Mouse (Mus musculus) adrenal gland, postnatal 10 days (tissue): ENCODE measurements at regions not wholly inside any gene's neighbourhood (a gene's known extent, or its start where the extent isn't known, plus 50 kb on each side); places are given as distances from the start of the nearest gene placed in this dataset.
A peak's percentile ranks its signal among the peaks of the same experiment; 100 is the strongest.

Experiments
- DNase-seq: peaks from one replicate; pipeline ENCODE4 v3.0.0; 2021; ENCODE audit warnings: mixed read lengths

DNA sequence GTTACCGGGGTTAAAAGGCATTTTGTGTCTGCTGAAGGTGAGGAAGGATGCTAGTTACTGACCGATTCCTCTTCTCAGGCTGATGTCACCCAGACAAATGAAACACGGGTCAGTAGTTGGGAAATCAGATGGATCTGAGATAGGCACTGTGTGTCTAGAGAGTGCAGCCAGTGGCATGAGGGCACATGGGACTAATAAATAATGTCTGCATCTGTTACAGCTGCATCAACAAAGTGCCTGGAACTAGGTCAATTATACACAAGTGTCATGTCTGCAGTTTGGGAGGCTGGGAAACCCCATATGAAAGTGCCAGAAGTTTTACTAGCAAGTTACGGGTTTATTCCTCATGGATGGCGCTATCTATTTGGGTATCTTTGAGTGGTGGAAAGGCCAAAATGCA is 68.8 kb downstream of the Cxcl12 start:
- no peak for DNase-seq

DNA sequence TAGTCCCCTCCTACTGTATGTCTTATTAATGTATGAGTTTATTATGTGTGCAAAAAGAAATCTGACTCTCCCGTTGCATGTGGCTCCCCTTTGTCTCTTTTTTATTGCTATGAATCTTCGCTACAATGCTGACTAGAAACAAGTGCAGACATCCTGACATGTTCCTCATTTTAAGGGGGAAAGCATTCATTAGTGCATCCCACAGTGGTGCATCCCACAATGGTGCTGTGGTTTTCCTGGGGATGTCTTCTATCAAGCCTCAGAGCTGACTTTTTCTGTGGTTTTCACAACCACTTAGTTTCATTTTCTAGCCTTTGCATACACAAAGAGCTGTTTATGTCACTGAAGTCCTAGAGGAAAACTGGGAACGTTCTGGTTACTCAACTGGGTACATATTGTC is 72.9 kb downstream of the Cxcl12 start:
- no peak for DNase-seq

DNA sequence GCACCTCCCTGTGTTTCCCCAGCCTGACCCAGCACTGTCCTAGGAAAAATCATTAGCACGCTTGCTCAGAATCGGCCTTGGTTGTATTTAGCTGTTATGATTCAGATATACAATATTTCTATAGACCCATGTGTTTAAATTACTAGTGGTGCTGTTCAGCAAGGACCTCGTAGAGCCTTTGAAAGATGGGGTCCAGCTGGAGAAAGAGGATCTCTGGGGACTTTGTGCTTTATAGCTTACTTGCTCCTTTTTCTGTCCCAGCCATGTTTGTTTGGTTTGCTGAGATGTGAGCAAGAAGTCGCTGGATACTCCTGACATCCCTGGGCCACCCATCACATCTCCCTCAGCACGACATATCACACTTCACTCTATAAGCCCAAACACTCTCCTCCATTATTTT is 77.1 kb downstream of the Cxcl12 start:
- DNase-seq: no peak

DNA sequence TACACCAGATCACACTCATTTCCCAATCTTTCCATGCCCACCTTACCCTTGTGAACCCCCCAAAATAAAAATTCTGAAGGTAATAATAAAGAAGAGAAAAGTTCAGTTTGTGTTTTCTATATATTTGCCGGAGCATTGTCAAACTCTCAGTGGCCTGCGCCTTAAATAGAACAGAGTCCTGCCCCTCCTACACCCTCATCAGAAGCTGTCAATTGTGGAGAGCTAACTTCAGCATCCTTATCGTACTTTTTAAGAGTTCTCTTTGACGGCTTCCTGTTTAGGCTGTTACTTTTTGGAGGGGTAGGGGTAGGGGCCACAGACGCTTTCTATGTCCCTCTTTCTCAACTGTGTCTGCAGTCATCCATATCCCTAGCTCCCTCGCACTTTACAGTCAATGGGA is 77.5 kb downstream of the Cxcl12 start:
- DNase-seq: no peak

DNA sequence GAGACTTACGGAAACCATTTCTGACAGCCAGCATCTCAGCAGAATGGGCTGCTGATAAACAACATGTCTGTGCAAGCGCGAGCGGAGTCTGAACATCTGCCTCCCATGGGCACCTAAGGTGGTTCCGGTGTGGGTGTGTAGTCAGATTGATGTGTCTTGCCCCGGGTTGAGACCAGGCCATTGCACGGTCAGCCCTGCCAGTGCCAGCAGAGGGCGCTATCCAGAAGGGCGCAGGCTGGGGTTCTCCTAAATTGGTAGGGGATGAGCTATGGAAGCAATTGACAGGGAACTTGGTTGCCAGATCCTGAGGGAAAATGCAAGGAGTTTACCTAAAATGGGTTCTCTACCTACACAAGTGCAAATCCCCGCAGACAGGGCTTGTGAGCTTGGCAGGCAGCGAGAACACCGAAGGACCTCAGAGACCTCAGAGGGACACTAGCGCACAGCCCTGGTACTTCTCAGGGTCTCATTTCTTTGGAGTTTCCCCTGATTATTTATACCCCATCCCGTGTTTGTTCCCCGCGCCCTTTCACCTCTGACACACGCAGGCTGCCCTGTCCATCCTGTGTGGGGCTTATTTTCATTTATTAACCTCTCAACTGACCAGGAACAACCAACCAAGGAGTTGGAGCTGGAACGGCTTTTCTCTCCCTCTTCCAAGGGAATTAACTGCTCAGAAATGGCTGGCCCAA is 81.0 kb downstream of the Cxcl12 start:
- DNase-seq: peak; percentile 72

DNA sequence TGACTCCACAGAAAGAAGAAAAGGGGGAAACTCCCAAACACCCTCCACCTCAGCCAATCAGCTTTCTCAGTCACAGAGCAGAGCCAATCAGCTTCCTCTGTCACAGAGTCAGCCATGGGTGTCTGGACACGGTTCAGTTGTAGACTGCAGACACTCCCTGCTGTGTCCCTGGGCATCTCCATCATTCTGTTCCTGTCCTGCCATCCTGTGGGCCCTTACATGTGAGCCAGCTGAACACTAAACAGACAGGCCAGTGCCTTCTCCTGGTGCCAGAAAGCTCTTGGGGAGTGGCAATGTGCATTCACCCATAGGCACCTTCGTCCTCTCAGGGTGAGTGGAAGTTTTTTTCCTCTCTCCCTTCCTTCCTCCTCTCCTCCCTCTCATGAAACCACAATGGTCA is 81.7 kb downstream of the Cxcl12 start:
- no peak for DNase-seq

DNA sequence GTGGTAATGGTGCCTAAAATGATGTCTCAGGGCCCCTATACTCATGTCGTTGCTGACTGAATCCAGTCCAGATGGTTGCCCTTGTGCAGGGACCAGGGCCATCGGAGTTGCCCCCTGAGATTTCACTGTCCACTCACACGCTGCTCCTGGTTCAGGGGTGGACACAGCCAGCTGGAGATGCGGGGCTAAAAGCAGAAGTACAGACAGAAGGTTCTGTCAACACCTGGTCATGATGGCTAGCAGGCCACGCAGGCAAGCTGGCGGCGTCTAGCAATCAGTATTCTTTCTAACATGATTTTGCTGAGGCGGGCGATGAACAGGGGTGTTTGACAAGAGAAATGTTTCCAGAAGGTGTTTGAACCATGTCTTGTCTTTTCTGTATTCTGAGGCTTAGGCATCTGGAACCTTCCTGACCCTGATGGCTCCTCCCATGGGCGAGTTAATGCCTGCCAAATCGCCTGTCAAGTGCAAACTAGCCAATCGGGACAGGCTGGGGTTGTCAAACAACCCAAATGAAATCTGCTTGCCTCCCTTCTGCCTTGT is 83.1 kb downstream of the Cxcl12 start:
- no peak for DNase-seq

DNA sequence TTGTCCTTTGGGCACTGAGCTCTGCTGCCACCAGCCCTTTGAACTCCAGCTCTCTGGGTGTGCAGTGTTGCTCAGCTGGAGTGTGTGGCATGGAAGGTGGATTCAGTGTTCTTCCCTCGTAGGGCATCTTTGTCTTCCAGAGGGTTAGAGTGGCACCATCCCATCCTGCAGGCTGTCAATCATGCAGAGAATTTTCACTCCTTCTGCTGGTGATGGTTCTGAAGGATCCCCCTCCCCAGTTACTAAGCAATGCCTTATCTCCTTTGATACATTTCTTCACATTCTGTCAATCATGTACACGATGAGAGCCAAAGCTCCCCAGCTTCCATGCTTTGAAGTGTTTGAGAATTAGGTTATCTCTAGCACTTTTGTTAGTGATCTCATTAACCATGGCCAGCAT is 84.0 kb downstream of the Cxcl12 start:
- DNase-seq: no peak

DNA sequence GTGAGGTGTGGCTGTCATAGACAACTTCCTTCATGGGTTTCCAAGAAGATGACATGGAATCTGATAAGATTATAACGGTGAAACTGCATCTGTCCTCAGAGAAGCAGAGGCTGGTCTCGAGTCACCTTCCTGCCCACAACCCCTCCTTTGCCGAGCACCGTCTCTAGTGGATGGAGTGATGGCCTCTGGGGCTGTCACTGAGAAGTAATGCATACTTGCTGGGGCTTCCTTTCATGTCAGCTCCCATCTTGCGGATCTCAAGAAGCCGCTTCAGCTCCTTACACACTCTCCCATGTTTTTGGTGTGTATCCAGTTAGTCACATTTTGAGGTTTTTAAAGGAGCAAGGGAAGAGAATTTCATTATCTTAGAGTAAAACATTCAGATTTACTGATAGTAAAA is 84.7 kb downstream of the Cxcl12 start:
- DNase-seq: no peak

DNA sequence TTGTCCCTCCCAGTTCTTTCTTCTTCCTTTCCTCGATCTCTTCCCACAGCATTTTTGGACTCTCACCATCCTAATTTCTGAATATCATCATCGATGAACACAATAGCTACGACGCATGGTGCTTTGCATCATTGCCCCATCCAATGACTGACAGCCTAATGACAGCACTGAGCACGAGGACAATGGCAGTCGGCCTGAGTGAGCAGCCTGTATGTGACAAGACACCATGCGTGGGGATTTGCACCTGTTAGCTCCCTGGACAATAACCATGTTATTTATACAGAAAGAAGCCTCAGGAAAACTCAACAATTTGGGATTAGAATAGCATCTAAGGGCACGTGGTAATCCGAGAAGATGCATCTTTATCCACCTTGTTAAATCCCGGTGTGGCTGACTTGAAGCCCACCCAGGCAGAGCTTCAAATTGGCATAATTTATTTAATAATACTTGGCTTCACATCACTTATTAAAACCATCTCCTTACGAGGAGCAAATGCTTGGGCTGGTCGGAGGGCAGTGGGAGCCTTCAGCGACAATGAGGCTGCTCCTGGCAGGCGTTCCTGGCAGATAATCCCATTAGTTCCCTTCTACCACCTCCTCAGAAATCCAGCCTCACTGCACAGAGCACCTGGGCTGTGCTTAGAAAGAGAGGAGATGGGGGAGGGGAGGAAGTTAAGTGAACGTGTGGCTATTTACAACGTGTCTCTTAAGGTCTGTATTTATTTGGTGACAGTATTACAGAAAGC is 85.4 kb downstream of the Cxcl12 start:
- no peak for DNase-seq

DNA sequence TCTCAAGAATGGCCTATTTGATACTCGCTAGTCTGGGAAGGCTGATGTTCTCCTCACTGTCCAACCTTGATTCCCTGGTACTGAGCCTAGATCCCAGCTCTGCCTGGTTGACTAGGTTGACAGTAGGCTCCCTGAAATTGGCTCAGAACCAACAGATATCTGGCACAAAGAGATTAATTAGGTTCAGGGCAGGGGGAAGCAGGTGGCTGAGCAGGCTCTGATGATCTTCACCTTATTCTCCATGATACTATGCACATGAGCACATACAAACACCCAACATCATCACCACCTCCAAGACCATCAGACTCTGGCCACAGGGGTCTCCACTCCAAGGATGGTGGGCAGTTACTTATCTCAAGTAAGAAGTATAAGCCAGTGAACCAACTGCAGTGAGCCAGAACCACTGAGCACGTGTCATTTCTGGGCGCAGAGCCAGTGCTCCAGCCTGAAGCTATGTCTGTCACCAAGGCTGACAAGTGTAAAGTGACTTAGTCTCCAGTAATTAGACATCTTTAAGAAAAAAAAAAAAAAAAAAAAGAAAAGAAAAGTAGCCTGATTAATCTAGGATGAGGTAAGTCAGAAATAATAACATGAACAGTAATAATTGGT is 86.4 kb downstream of the Cxcl12 start:
- peak; percentile 85 for DNase-seq

DNA sequence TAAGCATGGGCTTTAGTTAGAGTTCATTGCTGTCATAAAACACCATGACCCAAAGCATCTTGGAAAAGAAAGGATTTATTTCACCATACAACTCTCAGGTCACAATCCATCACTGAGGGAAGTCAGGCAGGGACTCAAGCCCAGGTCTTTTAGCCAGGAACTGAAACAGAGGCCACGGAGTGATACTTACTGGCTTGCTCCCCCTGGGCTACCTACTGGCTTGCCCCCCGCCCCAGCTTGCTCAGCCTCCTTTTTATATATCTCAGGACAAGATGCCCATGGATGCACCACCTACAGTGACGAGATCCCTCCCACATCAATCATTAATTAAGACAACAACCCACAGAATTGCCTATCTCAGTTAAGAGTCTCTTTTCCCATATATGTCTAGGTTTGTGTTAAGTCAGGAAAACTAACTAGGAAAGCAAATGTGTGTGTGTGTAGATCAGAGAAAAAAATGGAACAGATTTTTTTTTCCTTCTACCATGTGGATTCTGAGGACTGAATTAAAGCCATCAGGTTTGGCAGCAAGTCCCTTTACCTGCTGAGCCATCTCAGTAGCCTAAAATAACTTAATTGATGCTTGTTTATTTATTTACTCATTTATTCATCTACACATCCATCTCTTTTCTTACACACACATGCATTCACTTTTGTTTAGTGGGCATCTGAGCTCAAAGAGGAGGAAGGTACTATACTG is 87.2 kb downstream of the Cxcl12 start:
- DNase-seq: no peak

DNA sequence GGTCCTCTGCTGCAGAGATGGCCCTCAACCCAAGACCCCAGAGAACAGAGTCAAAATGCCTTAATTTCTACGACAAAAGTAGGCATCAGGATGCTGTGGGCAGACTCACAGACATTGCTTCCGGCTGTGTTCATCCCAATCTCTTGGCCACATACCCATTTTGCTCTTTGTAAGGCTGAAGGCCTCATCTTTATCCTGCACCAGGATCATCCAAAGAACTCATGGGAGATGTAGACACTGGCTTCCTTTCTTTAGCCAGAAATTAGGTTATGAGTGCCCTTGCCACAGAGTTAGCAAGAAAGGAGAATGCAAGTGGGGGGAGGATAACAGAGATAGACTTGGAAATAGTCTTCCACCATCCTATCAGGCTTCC is 87.8 kb downstream of the Cxcl12 start:
- DNase-seq: no peak

DNA sequence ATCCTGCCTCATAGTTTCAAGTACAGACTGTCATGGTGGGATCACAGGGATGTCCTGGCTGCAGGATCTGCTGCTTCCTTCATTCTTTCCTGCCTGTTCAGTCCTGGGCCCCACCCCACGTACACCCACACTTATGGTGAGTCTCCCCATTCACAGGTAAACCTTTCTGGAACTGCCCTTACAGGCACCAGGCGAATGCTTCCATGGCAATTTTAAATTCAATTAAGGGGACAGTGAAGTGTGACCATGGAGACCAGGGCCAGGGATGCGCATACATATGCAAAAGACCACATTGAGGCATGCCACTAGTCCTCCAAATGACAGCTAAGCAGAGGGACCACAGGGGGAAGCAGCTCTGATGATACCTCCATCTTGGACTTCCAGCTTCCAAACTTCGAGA is 89.3 kb downstream of the Cxcl12 start:
- DNase-seq: no peak

DNA sequence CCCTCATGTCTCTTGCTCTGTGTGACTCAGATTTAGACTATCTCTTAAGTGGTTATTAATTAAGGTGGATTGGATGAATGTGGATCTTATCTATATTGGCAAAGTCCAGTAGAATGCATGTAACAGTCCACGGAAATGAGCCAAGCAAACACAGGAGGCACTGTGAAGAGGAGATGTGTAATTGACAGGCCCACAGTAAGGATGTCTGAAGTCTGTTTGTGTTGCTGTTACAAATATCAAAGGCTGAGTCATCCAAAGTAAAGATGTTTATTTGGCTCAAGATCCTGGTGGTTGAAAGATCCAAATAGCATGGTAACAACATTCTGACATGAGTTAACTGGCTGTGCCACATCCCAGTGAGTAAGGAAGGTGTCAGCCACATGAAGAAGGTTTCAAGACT is 99.6 kb downstream of the Cxcl12 start:
- DNase-seq: no peak

DNA sequence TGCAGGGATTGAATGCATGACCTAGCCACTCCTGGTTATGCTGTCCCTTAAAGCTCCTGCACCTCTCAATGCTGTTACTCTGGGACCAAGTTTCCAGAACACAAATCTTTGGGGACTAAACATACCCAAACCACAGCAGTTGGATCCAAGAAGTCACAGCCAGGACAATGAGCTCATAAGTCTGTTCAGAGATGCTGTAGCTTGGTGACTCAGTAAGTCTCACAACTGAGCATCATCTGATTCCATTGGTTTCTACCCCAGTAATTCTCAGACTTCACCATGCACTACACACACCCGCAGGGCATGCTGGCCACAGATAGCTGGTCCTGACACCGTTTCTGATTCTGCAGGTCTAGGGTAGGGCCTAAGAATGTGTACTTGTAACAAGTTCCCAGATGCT is 100.0 kb downstream of the Cxcl12 start:
- DNase-seq: no peak

DNA sequence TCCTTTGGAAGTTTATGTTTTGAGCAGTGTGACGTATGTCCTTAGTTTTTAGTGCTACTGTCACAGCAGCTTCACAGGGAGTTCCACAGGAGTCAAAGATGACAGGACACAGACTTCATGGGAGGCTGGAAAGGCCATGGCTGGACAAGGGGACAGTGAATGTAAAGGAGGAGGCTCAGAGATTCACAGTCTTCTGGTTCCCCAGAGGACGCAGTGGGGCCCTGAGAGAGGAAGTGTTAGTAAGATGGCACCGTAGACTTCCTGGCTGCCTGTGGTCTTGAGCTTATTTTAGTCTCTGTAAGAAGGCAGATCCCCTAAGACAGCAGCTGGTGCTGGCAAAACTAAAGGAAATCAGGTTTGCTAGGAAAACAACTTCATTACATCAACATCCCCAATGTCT is 101.9 kb downstream of the Cxcl12 start:
- no peak for DNase-seq

DNA sequence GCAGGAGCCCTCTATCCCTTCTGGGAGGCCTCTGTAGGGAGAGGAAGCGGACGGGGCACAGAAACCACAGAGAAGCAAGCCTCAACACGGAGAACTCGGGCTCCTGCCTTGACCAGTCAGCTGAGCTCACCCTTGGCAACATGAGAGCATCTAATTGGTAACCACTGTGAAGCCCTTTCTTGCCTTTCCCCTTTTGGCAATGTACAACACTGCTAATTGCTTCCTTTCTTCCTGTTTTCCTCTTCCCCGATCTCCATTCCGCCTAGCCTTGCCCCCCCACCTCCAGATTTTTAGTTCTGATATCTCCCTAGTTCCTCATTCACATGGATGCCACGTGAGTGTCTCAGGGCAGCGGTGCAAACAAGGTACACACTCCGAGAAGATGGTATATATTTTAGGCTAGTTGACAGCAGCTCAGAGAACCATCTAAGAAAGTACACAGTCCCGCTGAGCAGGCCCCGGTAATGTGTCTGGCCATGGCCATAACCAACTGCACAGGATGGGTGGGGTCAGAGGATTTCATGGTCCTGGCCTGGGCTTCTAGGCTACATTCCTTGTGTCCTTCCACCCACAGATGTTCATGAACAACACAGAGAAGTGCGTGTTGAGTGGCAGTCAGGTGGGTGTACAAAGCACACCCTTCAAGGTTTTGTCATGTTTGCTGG is 103.4 kb downstream of the Cxcl12 start:
- DNase-seq: no peak

DNA sequence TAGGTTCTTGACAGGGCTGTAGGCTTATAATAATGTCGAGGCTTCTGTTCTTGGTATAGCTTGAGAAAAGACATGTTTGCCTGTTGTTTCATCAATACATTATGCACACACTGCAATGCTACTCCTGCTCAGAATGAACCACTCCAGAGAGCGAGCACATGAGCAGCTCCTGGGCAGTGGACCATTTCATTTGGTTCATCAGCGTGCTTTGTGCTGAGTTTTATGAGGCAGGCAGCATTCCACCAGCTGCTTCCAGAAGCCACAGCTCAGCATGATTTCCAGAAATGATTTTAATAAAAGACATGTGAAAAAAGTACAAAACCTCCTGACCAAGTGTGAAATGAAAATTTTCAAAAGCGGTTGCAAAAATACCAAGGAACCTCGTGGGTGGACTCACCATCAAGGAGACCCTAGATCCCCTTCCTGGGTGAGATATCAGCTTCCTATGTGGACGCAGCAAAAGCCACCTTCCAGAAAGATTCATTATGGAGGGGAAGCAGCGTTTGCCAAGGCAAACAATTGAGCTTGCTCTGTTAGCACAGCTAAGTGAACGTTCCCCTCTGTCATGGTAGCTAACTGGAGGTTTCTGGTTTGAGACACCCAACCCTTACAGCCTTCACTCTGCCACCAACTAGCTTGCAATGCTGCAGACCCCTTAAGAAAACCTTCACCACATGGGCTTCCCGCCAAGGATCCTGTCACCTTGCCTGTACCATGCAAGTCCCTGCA is 104.1 kb downstream of the Cxcl12 start:
- no peak for DNase-seq

DNA sequence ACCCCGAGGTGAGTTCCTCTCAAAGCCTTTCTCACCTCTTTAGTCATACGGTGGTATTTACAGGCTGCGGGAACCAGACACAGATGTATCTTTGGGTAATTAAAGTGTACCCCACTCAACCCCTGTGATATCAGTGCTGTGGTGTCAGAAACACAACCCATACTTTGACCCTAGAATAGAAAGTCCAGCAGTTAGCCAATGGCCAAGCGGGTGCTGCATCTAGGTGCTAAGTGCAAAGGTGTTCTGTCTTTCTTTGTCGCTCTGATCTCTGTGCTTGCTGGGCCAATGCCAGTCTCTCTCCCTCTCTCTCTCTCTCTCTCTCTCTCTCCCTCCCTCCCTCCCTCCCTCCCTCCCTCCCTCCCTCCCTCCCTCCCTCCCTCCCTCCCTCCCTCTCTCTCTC is 107.6 kb downstream of the Cxcl12 start:
- DNase-seq: no peak

DNA sequence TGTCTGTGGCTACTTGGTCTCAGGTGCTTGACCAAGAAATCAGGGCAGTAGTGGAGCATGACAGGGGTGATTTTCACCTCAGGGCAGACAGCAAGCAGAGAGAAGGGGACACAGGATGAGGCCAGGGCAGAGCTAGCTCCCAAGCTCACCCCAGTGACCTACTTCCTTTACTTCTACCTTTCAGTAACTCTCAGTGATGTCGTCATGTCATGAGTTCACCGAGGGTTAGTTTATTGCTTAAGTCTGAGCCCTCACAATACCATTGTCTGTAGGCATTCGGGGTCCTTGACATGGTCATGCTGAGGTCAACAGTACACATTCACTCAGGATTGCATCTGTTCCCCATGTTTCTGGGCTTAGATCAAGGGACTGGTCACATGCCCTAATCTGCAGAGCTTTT is 108.5 kb downstream of the Cxcl12 start:
- no peak for DNase-seq

DNA sequence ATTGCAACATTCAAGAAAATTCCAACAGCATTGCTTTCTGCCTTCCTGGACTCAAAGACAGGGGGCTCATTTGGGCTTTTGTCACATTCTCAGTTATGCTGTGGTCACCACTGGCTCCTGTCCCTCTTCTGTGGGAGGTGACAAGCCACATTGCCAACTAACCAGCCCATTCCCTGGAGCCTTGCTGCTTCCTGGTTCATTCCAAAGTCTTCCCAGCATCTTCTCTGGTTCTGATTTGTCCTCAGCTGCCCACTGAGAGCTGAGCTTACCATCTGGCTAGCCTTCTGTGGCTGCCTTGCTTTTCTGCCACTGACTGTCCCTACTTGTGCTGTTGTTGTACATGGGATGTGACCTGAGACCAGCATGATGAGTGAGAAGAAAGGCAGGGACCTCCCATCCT is 111.0 kb downstream of the Cxcl12 start:
- DNase-seq: no peak
